Mouse (Mus musculus) kidney, embryonic 16.5 days (tissue): ENCODE data around the gene Kctd6. TPM values are rescaled to one million over a fixed set of nuclear protein-coding genes. Genes with fewer than 3 reads are reported as not detected.
"Not testable (repeated sequence)": the region's sequence is repeated elsewhere in the genome, so short reads cannot be mapped to it uniquely, and the experiment has no call there.

Experiments used
- ATAC-seq: fragments of 200-750 bp; cut with Nextera tagmentation; 2 replicates; pipeline ENCODE4 v1.8.0; 2017; ENCODE audit warnings: moderate TSS enrichment; ENCODE audit not compliant: low FRiP score, low TSS enrichment
- H3K27ac ChIP-seq: fragments of 300-500 bp; sonication (generic); 2 replicates; pipeline ENCODE4 v1.5.1; 2014; ENCODE audit warnings: low read length
- H3K27me3 ChIP-seq: fragments of 300-500 bp; sonication (generic); 2 replicates; pipeline ENCODE4 v1.6.1; 2014; ENCODE audit warnings: low read length, control low read depth, mixed read lengths; ENCODE audit not compliant: insufficient read depth
- H3K36me3 ChIP-seq: fragments of 300-500 bp; sonication (generic); 2 replicates; pipeline ENCODE4 v1.6.1; 2014; ENCODE audit warnings: low read length, control low read depth, mixed read lengths; ENCODE audit not compliant: insufficient read depth
- H3K4me1 ChIP-seq: fragments of 300-500 bp; sonication (generic); 2 replicates; pipeline ENCODE4 v1.6.1; 2014; ENCODE audit warnings: low read length, control low read depth, mixed read lengths; ENCODE audit not compliant: insufficient read depth
- H3K4me2 ChIP-seq: fragments of 300-500 bp; sonication (generic); replicated peaks from 2 replicates; pipeline ENCODE4 v1.6.1; 2014; ENCODE audit warnings: low read depth, low read length
- H3K4me3 ChIP-seq: fragments of 300-500 bp; sonication (generic); 2 replicates; pipeline ENCODE4 v1.5.1; 2014; ENCODE audit warnings: mild to moderate bottlenecking, low read length
- H3K9ac ChIP-seq: fragments of 300-500 bp; sonication (generic); replicated peaks from 2 replicates; pipeline ENCODE4 v1.6.1; 2014; ENCODE audit warnings: low read length
- H3K9me3 ChIP-seq: fragments of 300-500 bp; sonication (generic); 2 replicates; pipeline ENCODE4 v1.6.1; 2016; ENCODE audit warnings: low read length, control low read depth
- WGBS: fragments of 180-500 bp; shearing (Covaris S2); extraction: QIAGEN DNeasy Blood & Tissue Kit; methylation state at CpG from one replicate; pipeline ENCODE4 v1.1.7; 2014; 5-methylcytosine and 5-hydroxymethylcytosine counted together
- polyA plus RNA-seq: library from polyadenylated mRNA; unstranded; fragments of >200 nt; fragmentation: Nextera tagmentation; extraction: Ambion mirVana; gene quantifications from 2 replicates; pipeline ENCODE4 v1.2.1, GENCODE M21; 2015

Kctd6 gene
- 3.3 and 3.6 TPM in 2 replicates for polyA plus RNA-seq

DNA sequence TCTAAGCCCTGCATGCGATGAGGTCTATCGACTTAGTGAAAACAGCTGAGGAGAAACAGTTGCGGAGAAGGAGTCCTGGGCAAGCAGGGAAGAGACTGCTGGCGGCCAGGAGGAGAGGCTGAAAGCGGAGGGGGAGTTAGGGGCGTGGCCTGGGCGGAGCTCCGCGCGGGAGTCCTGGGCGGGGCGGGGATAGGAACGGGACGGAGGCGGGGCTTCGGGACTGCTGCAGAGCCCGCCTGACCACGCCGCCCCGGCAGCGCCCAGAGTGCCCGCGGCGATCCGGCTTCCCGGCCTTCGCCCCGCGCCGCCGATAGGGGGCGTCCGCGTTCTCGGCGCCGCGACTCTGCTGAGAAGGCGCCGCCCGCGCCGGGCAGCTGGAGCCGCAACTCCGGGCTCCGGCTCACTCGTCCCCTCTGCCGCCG is at the start of gene Kctd6:
Gene Kctd6 (plus strand): TSS at position 338 of the 422 bp plus-strand sequence.
- Histone ChIP-seq H3K36me3 (no peaks in the 10 kb centered on the region), H3K4me3 (peak within 1 kb of the TSS; percentile 60), H3K4me2 (peak within 1 kb of the TSS; percentile 95), H3K9ac (peak within 1 kb of the TSS; percentile 98), H3K4me1 (peaks cover 27% of the 10 kb centered on the region), H3K9me3 (no peaks in the 10 kb centered on the region), H3K27ac (peak within 1 kb of the TSS; percentile 92), H3K27me3 (no peaks in the 10 kb centered on the region)
- WGBS = under 1% methylated on average over 36 of the region's 49 CpGs
- ATAC-seq = peak; percentile 97

- H3K4me1 ChIP-seq = no peaks in the 10 kb centered on the region
- no peak overlapping the region for H3K4me3 ChIP-seq
- 0 out of 2 replicates have a peak, but pooled peaks have one; percentile 49 for ATAC-seq
- no peaks in the 10 kb centered on the region for H3K9me3 ChIP-seq
- no peaks in the 10 kb centered on the region for H3K27me3 ChIP-seq
- peaks cover 72% of the 10 kb centered on the region for H3K36me3 ChIP-seq
- WGBS = 55% methylated on average over 7 of the region's 7 CpGs
- H3K27ac ChIP-seq = no peak overlapping the region
- H3K4me2 ChIP-seq = no peak overlapping the region
- no peak overlapping the region for H3K9ac ChIP-seq
These were observed 49.5 kb upstream of the Kctd6 start for GRCm38 (mm10) chr14:8164463-8164862.

GRCm38 (mm10) chr14:8172507-8173410 is 41.2 kb upstream of the Kctd6 start, which contains the start of gene Pdhb:
Gene Pdhb, minus strand, starts transcription at chr14:8173025.
- Histone ChIP-seq H3K4me1 (peaks cover 12% of the 10 kb centered on the region), H3K36me3 (peaks cover 27% of the 10 kb centered on the region), H3K4me3 (peak within 1 kb of the TSS; percentile 100), H3K4me2 (peak within 1 kb of the TSS; percentile 95), H3K27me3 (no peaks in the 10 kb centered on the region), H3K27ac (peak within 1 kb of the TSS; percentile 89), H3K9me3 (no peaks in the 10 kb centered on the region), H3K9ac (peak within 1 kb of the TSS; percentile 97)
- peak; percentile 100 for ATAC-seq
- WGBS = 1% methylated on average over 64 of the region's 64 CpGs

GRCm38 (mm10) chr14:8173542-8174250 is 40.2 kb upstream of the Kctd6 start:
- Histone ChIP-seq H3K9ac (peak overlapping the region; percentile 69), H3K4me3 (peak overlapping the region; percentile 100), H3K4me2 (peak overlapping the region; percentile 95), H3K36me3 (peaks cover 19% of the 10 kb centered on the region), H3K4me1 (peaks cover 12% of the 10 kb centered on the region), H3K27ac (peak overlapping the region; percentile 85)
- 22% methylated on average over 5 of the region's 7 CpGs for WGBS
- not testable (repeated sequence) for ATAC-seq, H3K9me3 ChIP-seq, H3K27me3 ChIP-seq

- Histone ChIP-seq H3K4me3 (no peak overlapping the region), H3K36me3 (peaks cover 9% of the 10 kb centered on the region), H3K9me3 (no peaks in the 10 kb centered on the region), H3K4me2 (no peak overlapping the region), H3K4me1 (peaks cover 12% of the 10 kb centered on the region), H3K27ac (no peak overlapping the region), H3K9ac (no peak overlapping the region), H3K27me3 (no peaks in the 10 kb centered on the region)
- ATAC-seq = no peak
- WGBS = 75% methylated on average over 5 of the region's 5 CpGs
These were observed 39.3 kb upstream of the Kctd6 start for GRCm38 (mm10) chr14:8174634-8175033.

DNA sequence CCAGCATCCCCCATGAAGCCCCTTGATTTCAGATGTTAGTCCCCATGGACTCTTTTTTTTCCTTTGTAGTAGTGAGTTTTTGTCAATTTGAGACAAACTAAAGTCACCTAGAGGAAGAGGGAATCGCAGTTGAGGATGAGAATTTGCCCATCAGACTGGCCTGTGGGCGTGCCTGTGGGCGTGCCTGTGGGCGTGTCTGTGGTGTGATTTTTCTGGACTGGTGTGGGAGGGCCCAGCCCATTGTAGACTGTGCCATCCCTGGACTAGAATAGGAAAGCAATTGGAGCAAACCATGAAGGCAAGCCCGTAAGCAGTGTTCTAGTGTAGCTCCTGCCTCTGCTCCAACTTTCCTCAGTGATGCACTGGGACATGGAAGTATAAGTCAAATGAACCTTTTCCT is 37.7 kb upstream of the Kctd6 start:
- H3K4me1 ChIP-seq = peaks cover 12% of the 10 kb centered on the region
- no peak overlapping the region for H3K4me3 ChIP-seq
- WGBS = 50% methylated on average over 5 of the region's 5 CpGs
- no peak overlapping the region for H3K27ac ChIP-seq
- no peaks in the 10 kb centered on the region for H3K9me3 ChIP-seq
- no peaks in the 10 kb centered on the region for H3K36me3 ChIP-seq
- no peaks in the 10 kb centered on the region for H3K27me3 ChIP-seq
- H3K9ac ChIP-seq = no peak overlapping the region
- ATAC-seq = no peak
- no peak overlapping the region for H3K4me2 ChIP-seq

GRCm38 (mm10) chr14:8180371-8181035 is 33.4 kb upstream of the Kctd6 start:
- Histone ChIP-seq H3K4me2 (no peak overlapping the region), H3K27ac (no peak overlapping the region), H3K4me3 (no peak overlapping the region), H3K4me1 (no peaks in the 10 kb centered on the region), H3K36me3 (no peaks in the 10 kb centered on the region), H3K27me3 (no peaks in the 10 kb centered on the region), H3K9ac (no peak overlapping the region), H3K9me3 (peaks cover 5% of the 10 kb centered on the region; the same call in 1 of the 2 replicates)
- WGBS = 78% methylated on average over 4 of the region's 4 CpGs
- ATAC-seq = no peak

- H3K4me2 ChIP-seq = no peak overlapping the region
- H3K27me3 ChIP-seq = no peaks in the 10 kb centered on the region
- H3K4me3 ChIP-seq = no peak overlapping the region
- no peak for ATAC-seq
- H3K4me1 ChIP-seq = no peaks in the 10 kb centered on the region
- H3K27ac ChIP-seq = no peak overlapping the region
- peaks cover 5% of the 10 kb centered on the region; the same call in 1 of the 2 replicates for H3K9me3 ChIP-seq
- H3K36me3 ChIP-seq = no peaks in the 10 kb centered on the region
- H3K9ac ChIP-seq = no peak overlapping the region
- 62% methylated on average over 3 of the region's 3 CpGs for WGBS
These were observed 30.6 kb upstream of the Kctd6 start for GRCm38 (mm10) chr14:8183330-8183729.

DNA sequence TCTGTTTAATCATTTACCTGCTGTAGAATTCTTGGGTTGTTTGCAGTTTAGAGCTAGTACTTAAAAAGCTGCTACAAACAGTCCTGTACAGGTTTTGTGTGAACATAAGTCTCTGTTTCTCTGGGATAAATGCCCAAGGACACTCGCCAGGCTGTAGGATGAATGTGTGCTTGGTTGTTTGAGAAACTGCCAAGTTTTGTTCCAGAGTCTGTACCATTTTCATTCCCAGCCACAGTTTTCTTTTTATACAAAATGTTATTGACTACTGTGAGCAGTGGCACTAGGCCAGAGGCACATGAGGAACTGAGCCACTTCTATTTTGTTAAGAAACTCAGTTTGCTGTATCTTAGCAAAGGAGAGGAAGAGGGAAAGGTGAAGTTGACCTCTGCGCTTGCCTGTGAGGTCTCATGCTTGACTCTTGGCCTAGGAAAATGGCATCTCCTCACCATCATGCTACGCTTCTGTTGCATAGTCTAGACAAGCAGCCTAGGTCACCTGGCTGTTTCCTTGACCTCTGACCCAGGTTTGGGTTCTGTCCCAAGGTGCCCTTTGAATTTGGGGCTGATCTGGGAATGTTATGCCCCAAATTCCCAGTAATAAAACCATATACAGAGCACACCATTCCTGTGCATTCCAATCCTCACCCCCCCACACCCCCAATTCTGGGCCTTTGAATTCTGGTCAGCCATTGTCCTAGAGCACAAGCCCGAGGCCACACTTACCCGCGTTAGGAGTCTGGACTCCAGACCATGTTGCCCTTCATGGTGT is 27.5 kb upstream of the Kctd6 start:
- Histone ChIP-seq H3K4me3 (no peak overlapping the region), H3K4me2 (no peak overlapping the region), H3K36me3 (no peaks in the 10 kb centered on the region), H3K27ac (no peak overlapping the region), H3K4me1 (no peaks in the 10 kb centered on the region), H3K27me3 (no peaks in the 10 kb centered on the region), H3K9me3 (peaks cover 5% of the 10 kb centered on the region; the same call in 1 of the 2 replicates), H3K9ac (no peak overlapping the region)
- ATAC-seq = no peak
- WGBS = 86% methylated on average over 6 of the region's 6 CpGs
